Mouse (Mus musculus): ENCODE measurements around the gene Bcat2. TPM values are rescaled to one million over a fixed set of nuclear protein-coding genes. Genes with fewer than 3 reads are reported as not detected.
"Not testable (repeated sequence)": the region's sequence is repeated elsewhere in the genome, so short reads cannot be mapped to it uniquely, and the experiment has no call there.

The Bcat2 gene
- polyA plus RNA-seq, 1 experiment: 54.1 TPM

DNA sequence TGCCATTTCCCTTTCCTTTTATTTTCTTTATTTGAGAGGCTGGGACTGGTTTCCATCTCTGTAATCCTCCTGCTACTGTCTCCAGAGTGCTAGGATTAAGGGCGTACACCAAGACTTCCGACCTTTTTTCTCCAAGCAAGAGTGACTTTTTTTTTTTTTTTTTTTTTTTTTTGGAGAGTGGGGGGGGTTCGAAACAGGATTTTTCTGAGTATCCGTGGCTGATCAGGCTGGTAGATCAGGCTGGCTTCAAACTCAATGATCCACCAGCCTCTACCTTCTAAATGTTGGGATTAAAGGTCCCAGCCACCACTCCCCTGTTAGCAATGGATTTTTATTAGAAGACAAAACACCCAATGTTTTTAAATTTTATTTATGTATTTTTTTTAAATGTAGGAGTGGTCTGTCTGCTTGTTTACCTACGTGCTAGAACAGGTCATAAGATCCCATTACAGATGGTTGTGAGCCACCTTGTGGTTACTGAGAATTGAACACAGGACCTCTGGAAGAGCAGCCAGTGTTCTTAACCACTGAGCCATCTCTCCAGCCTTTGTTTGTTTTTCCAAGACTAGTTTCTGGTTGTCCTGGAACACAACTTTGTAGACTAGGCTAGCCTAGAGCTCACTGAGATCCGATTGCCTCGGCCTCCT, 43.4 kb upstream of the Bcat2 start:
- peaks cover 30% of the 10 kb centered on the region for H3K36me3 ChIP-seq (ENCODE audit: control insufficient read depth, insufficient read depth)
- H3K27me3 ChIP-seq (ENCODE audit: control insufficient read depth, insufficient read depth, insufficient read length): no peaks in the 10 kb centered on the region
- peak overlapping the region; percentile 69 for H3ac ChIP-seq (ENCODE audit: control insufficient read depth, insufficient read length)
- peaks cover 28% of the 10 kb centered on the region for H3K79me2 ChIP-seq (ENCODE audit: control insufficient read depth, insufficient read depth)
- peak overlapping the region; percentile 100 for H3K4me3 ChIP-seq
- H3K4me2 ChIP-seq (ENCODE audit: low read depth): peak overlapping the region; percentile 77
- TF ChIP-seq TCF12 (IDR thresholded peaks at IDR 0.05; ENCODE audit: insufficient read depth, poor library complexity, severe bottlenecking) (no peak), CEBPB (IDR thresholded peaks at IDR 0.05; ENCODE audit: insufficient read depth, poor library complexity, severe bottlenecking) (no peak), SRF (IDR thresholded peaks at IDR 0.05; ENCODE audit: control insufficient read depth, insufficient read length, low read depth) (no peak), MYOD1 (IDR thresholded peaks at IDR 0.05; ENCODE audit: control insufficient read depth in 1 of 3, insufficient read length in 2 of 3, low read depth in 2 of 3) (no peak), MYOG (IDR thresholded peaks at IDR 0.05; ENCODE audit: control insufficient read depth in 1 of 3, insufficient read depth in 1 of 3, insufficient read length in 2 of 3, low read depth in 2 of 3) (no peak), REST (IDR thresholded peaks at IDR 0.05; ENCODE audit: insufficient read depth, insufficient read length) (no peak)

DNA sequence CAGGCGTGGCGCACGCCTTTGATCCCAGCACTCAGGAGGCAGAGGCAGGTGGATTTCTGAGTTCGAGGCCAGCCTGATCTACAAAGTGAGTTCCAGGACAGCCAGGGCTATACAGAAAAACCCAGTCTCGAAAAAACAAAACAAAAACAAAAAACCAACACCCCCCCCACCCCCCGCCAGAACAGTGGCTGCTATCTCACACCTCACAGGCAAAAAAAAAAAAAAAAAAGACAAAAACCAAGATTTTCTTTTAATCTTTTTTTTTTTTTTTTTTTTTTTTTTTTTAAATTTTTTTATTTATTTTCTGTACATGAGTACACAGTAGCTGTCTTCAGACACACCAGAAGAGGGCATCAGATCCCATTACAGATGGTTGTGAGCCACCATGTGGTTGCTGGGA, 42.8 kb upstream of the Bcat2 start:
- Histone ChIP-seq H3K36me3 (ENCODE audit: control insufficient read depth, insufficient read depth) (peaks cover 26% of the 10 kb centered on the region), H3K4me3 (peak overlapping the region; percentile 100), H3K4me2 (ENCODE audit: low read depth) (peak overlapping the region; percentile 77), H3K79me2 (ENCODE audit: control insufficient read depth, insufficient read depth) (peaks cover 28% of the 10 kb centered on the region)
- H3K27me3 ChIP-seq (ENCODE audit: control insufficient read depth, insufficient read depth, insufficient read length); H3ac ChIP-seq (ENCODE audit: control insufficient read depth, insufficient read length): not testable (repeated sequence)

DNA sequence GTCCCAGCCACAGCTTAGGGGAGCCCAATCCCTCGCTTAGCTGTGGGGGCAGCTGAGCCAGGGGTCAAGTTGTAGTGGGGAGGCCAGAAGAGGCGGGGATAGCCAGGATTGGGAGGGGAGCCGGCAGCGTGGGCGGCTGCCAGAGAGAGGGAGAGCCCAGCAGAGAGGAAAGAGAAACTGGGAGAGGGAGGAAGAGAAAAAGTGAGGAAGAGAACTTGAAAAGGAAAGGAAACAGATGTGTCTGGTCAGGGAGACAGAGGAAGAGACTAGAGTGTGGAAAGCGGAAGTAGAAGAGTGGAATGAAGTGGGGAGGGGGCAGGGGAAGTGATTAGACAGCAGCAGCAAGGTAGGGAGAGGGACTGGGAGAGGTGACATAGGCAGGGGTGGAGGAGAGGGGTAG, 40.5 kb upstream of the Bcat2 start:
- H3K36me3 ChIP-seq (ENCODE audit: control insufficient read depth, insufficient read depth): peaks cover 6% of the 10 kb centered on the region
- no peak overlapping the region for H3K4me3 ChIP-seq
- H3K79me2 ChIP-seq (ENCODE audit: control insufficient read depth, insufficient read depth): peaks cover 15% of the 10 kb centered on the region
- H3K27me3 ChIP-seq (ENCODE audit: control insufficient read depth, insufficient read depth, insufficient read length): no peaks in the 10 kb centered on the region
- TF ChIP-seq USF1 (IDR thresholded peaks at IDR 0.05; ENCODE audit: low read depth): no peak
- TF ChIP-seq MYOD1 (IDR thresholded peaks at IDR 0.05; ENCODE audit: control insufficient read depth in 1 of 3, insufficient read length in 2 of 3, low read depth in 2 of 3): no peak
- no peak for TF ChIP-seq TCF12 (IDR thresholded peaks at IDR 0.05; ENCODE audit: insufficient read depth, poor library complexity, severe bottlenecking)
- TF ChIP-seq MYOG (IDR thresholded peaks at IDR 0.05; ENCODE audit: control insufficient read depth in 1 of 3, insufficient read depth in 1 of 3, insufficient read length in 2 of 3, low read depth in 2 of 3): no peak
- no peak for TF ChIP-seq POLR2A (IDR thresholded peaks at IDR 0.05; ENCODE audit: insufficient read length, low read depth)
- peak overlapping the region; percentile 73 for H3K4me2 ChIP-seq (ENCODE audit: low read depth)
- H3ac ChIP-seq (ENCODE audit: control insufficient read depth, insufficient read length): no peak overlapping the region

DNA sequence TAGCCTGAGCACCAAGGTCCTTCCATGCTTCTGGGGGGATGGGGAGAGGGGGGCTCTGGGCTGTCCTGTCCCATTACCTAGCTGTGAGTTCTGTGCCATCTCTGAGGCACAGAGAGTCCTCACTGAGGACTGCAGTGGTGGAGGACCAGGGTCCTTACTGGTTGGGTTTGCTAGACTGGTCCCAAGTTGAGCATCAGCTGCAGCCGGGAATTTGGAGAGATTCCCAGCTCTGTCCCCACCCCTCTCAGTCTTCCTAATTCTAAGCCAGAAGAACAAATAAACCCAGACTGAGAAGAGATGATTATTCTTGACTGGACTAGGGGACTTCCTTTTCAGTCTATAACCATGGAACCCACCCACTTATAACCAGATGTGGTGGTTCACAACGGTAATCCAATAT, 39.3 kb upstream of the Bcat2 start:
- no peaks in the 10 kb centered on the region for H3K36me3 ChIP-seq (ENCODE audit: control insufficient read depth, insufficient read depth)
- H3K27me3 ChIP-seq (ENCODE audit: control insufficient read depth, insufficient read depth, insufficient read length): no peaks in the 10 kb centered on the region
- peaks cover 4% of the 10 kb centered on the region for H3K79me2 ChIP-seq (ENCODE audit: control insufficient read depth, insufficient read depth)
- TF ChIP-seq SRF (IDR thresholded peaks at IDR 0.05; ENCODE audit: control insufficient read depth, insufficient read length, low read depth) (no peak), USF1 (IDR thresholded peaks at IDR 0.05; ENCODE audit: low read depth) (no peak), POLR2A (IDR thresholded peaks at IDR 0.05; ENCODE audit: insufficient read length, low read depth) (no peak), MYOG (IDR thresholded peaks at IDR 0.05; ENCODE audit: control insufficient read depth in 1 of 3, insufficient read depth in 1 of 3, insufficient read length in 2 of 3, low read depth in 2 of 3) (no peak), TCF3 (IDR thresholded peaks at IDR 0.05; ENCODE audit: insufficient read length, low read depth) (no peak), MYOD1 (IDR thresholded peaks at IDR 0.05; ENCODE audit: control insufficient read depth in 1 of 3, insufficient read length in 2 of 3, low read depth in 2 of 3) (no peak), REST (IDR thresholded peaks at IDR 0.05; ENCODE audit: insufficient read depth, insufficient read length) (no peak), CEBPB (IDR thresholded peaks at IDR 0.05; ENCODE audit: insufficient read depth, poor library complexity, severe bottlenecking) (no peak), POLR2AphosphoS2 (IDR thresholded peaks at IDR 0.05; ENCODE audit: insufficient read length, low read depth) (no peak), E2F4 (IDR thresholded peaks at IDR 0.05; ENCODE audit: insufficient read depth) (no peak), TCF12 (IDR thresholded peaks at IDR 0.05; ENCODE audit: insufficient read depth, poor library complexity, severe bottlenecking) (no peak), MAX (IDR thresholded peaks at IDR 0.05; ENCODE audit: low read depth) (no peak)
- peak overlapping the region; percentile 73 for H3K4me2 ChIP-seq (ENCODE audit: low read depth)
- no peak overlapping the region for H3ac ChIP-seq (ENCODE audit: control insufficient read depth, insufficient read length)
- H3K4me3 ChIP-seq: no peak overlapping the region

DNA sequence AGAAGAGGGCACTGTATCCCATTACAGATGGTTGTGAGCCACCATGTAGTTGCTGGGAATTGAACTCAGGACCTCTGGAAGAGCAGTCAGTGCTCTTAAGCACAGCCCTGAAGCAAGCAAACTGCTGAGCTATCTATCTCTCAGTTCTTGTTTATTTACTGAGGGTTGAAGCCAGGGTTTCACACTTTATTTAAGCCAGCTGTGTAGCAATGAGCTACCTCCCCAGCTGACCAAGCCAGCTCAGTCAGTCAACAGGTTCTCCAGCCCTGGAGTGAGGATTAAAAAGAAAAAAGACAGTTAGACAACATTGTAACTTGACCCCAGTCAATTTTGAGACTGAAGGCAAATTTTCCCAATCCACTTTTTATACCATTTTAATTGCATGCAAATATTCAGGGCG, 34.3 kb upstream of the Bcat2 start:
- H3K4me3 ChIP-seq: no peak overlapping the region
- TF ChIP-seq MYOD1 (IDR thresholded peaks at IDR 0.05; ENCODE audit: control insufficient read depth in 1 of 3, insufficient read length in 2 of 3, low read depth in 2 of 3) (no peak), MAX (IDR thresholded peaks at IDR 0.05; ENCODE audit: low read depth) (no peak), MYOG (IDR thresholded peaks at IDR 0.05; ENCODE audit: control insufficient read depth in 1 of 3, insufficient read depth in 1 of 3, insufficient read length in 2 of 3, low read depth in 2 of 3) (no peak), POLR2A (IDR thresholded peaks at IDR 0.05; ENCODE audit: insufficient read length, low read depth) (no peak), TCF12 (IDR thresholded peaks at IDR 0.05; ENCODE audit: insufficient read depth, poor library complexity, severe bottlenecking) (no peak), POLR2AphosphoS2 (IDR thresholded peaks at IDR 0.05; ENCODE audit: insufficient read length, low read depth) (no peak), TCF3 (IDR thresholded peaks at IDR 0.05; ENCODE audit: insufficient read length, low read depth) (no peak), REST (IDR thresholded peaks at IDR 0.05; ENCODE audit: insufficient read depth, insufficient read length) (no peak), CEBPB (IDR thresholded peaks at IDR 0.05; ENCODE audit: insufficient read depth, poor library complexity, severe bottlenecking) (no peak), USF1 (IDR thresholded peaks at IDR 0.05; ENCODE audit: low read depth) (no peak), E2F4 (IDR thresholded peaks at IDR 0.05; ENCODE audit: insufficient read depth) (no peak), SRF (IDR thresholded peaks at IDR 0.05; ENCODE audit: control insufficient read depth, insufficient read length, low read depth) (no peak)

More for the DNA sequence above, 34.3 kb upstream of the Bcat2 start:
- Histone ChIP-seq H3K27me3 (ENCODE audit: control insufficient read depth, insufficient read depth, insufficient read length) (no peaks in the 10 kb centered on the region), H3K79me2 (ENCODE audit: control insufficient read depth, insufficient read depth) (no peaks in the 10 kb centered on the region), H3K36me3 (ENCODE audit: control insufficient read depth, insufficient read depth) (no peaks in the 10 kb centered on the region), H3K4me2 (ENCODE audit: low read depth) (no peak overlapping the region), H3ac (ENCODE audit: control insufficient read depth, insufficient read length) (no peak overlapping the region)

Data from myocyte (in vitro differentiated cells).